Mouse (Mus musculus) heart, adult 2 months (tissue): ENCODE results near the gene Tldc1. TPM values are rescaled to one million over a fixed set of nuclear protein-coding genes. Genes with fewer than 3 reads are reported as not detected.

ENCODE experiments used
- DNase-seq, 2 experiments: peaks; one replicate each; pipeline ENCODE4 v3.0.0; 2021
- H3K27ac ChIP-seq: fragments of 200-600 bp; 2 replicates; pipeline ENCODE4 v1.8.1; 2022
- H3K27me3 ChIP-seq: fragments of 200-500 bp; 2 replicates; pipeline ENCODE4 v1.6.1; 2012; ENCODE audit warnings: mild to moderate bottlenecking, low read length, inconsistent platforms, mixed read lengths; ENCODE audit not compliant: control insufficient read depth, insufficient read depth
- H3K36me3 ChIP-seq: fragments of 200-500 bp; 2 replicates; pipeline ENCODE4 v1.6.1; 2012; ENCODE audit warnings: low read length, inconsistent platforms; ENCODE audit not compliant: control insufficient read depth, insufficient read depth
- H3K4me1 ChIP-seq: fragments of 200-500 bp; 2 replicates; pipeline ENCODE4 v1.6.1; 2011; ENCODE audit warnings: low read length; ENCODE audit not compliant: control insufficient read depth, insufficient read depth
- H3K4me3 ChIP-seq: fragments of 200-600 bp; 2 replicates; pipeline ENCODE4 v1.8.1; 2022
- H3K79me2 ChIP-seq: fragments of 200-500 bp; replicated peaks from 2 replicates; pipeline ENCODE4 v1.6.1; 2012; ENCODE audit warnings: mild to moderate bottlenecking, inconsistent platforms, low read length, moderate library complexity, mixed read lengths; ENCODE audit not compliant: control insufficient read depth, insufficient read depth
- H3K9ac ChIP-seq: fragments of 200-500 bp; 2 replicates; pipeline ENCODE4 v1.6.1; 2012; ENCODE audit warnings: low read depth, mild to moderate bottlenecking, control low read depth, inconsistent platforms, low read length, mixed read lengths
- CTCF ChIP-seq: fragments of 200-600 bp; IDR thresholded peaks from 2 replicates; pipeline ENCODE4 v1.8.1; 2022; ENCODE audit warnings: antibody characterized with exemption, mild to moderate bottlenecking, moderate library complexity
- EP300 ChIP-seq: fragments of 200-500 bp; IDR thresholded peaks from 2 replicates; pipeline ENCODE4 v1.6.1; 2011; ENCODE audit warnings: low read depth, low read length, control low read depth; ENCODE audit not compliant: insufficient read depth
- POLR2A ChIP-seq: fragments of 200-500 bp; IDR thresholded peaks from 2 replicates; pipeline ENCODE4 v1.6.1; 2011; ENCODE audit warnings: mild to moderate bottlenecking, low read depth, low read length, control low read depth; ENCODE audit not compliant: insufficient read depth
- WGBS: fragments of 180-500 bp; shearing (Covaris S2); methylation state at CpG from one replicate; pipeline ENCODE4 v1.1.7; 2018; 5-methylcytosine and 5-hydroxymethylcytosine counted together
- intact Hi-C: fragments of 180-260 bp; cut with DNase I; formaldehyde crosslinking; loops from one replicate; pipeline ENCODE4 v1.15.1; 2025
- polyA plus RNA-seq: library from polyadenylated mRNA; depleted of rRNA; stranded (reverse); fragments of >200 nt; gene quantifications from 2 replicates; pipeline ENCODE4 v1.2.3, GENCODE M21; 2012
- total RNA-seq, 2 experiments: library from RNA; stranded (reverse); gene quantifications; 2 replicates each; pipeline ENCODE4 v1.2.3; 2021

Gene Tldc1
- total and polyA plus RNA-seq, 3 experiments = 11.3 to 14.6 (median 11.3) TPM

DNA sequence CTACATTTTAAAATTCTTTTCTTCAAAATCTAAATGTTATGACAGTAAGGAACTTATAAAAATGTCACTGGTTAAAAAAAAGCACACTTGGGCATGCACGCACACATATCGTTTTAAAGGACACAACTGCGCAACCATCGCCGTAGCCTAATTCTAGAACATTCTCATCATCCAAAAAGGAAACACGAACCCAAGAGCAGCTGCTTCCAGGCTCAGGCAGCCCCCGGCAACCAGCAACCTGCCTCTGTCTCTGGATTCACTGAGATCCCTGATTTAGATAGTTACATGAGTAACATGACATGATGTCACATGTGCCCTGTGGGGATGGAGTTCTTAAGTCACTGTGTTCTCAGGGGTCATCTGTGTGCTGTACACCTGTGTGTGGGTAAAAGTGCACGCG is 45.1 kb upstream of the Tldc1 start:
- Histone ChIP-seq H3K27me3 (no peaks in the 10 kb centered on the region), H3K36me3 (no peaks in the 10 kb centered on the region), H3K4me1 (no peaks in the 10 kb centered on the region), H3K4me3 (no peak overlapping the region), H3K27ac (no peak overlapping the region), H3K9ac (no peak overlapping the region), H3K79me2 (no peaks in the 10 kb centered on the region)
- TF ChIP-seq EP300 (no peak), CTCF (no peak), POLR2A (no peak)
- intact Hi-C loops = no loop called here
- 96% methylated on average over 9 of the region's 9 CpGs for WGBS
- DNase-seq = no peak

DNA sequence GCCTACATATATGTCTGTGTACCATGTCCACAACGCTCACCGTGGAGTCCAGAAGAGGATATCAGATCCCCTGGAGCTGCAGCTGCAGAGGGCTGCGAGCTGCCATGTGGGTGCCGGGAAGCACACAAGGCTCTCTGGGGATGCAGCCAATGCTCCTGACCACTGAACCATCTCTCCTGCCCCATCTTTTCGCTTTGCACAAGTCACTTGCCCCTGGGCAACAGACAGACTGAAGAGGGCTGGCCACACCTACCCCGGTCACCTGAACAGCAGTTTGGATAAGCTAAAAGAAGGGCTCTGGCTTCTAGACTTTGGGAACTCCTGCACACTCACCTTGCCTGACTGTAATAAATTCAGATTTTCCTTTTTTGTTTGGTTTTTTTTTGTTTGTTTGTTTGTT is 43.5 kb upstream of the Tldc1 start:
- Histone ChIP-seq H3K9ac (no peak overlapping the region), H3K36me3 (no peaks in the 10 kb centered on the region), H3K79me2 (no peaks in the 10 kb centered on the region), H3K27ac (no peak overlapping the region), H3K27me3 (no peaks in the 10 kb centered on the region), H3K4me1 (no peaks in the 10 kb centered on the region), H3K4me3 (no peak overlapping the region)
- DNase-seq = no peak
- no peak for TF ChIP-seq POLR2A
- no peak for TF ChIP-seq CTCF
- no peak for TF ChIP-seq EP300
- 95% methylated on average over 6 of the region's 6 CpGs for WGBS
- intact Hi-C loops = no loop called here

DNA sequence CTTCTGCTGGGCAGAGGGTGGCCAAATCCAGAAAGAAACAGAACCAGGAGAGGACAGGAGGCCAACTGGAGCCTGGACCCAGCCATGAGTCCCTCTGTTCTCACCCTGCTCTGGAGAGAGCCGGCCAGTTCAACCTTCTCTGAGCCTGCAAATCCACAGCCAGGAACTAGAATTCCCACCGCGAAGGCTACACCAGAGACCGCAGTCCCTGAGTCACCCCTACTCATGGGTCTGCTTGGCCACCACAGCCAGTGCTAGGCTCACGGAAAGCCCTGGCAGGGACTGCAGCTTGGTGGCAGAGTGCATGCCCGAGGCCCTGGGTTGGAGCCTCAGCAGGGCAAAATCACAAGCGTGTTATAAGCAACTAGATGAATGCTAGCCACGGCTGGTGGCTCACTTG is 41.8 kb upstream of the Tldc1 start:
- Histone ChIP-seq H3K4me1 (no peaks in the 10 kb centered on the region), H3K79me2 (no peaks in the 10 kb centered on the region), H3K27me3 (no peaks in the 10 kb centered on the region), H3K4me3 (no peak overlapping the region), H3K9ac (no peak overlapping the region), H3K27ac (no peak overlapping the region), H3K36me3 (no peaks in the 10 kb centered on the region)
- DNase-seq = no peak
- intact Hi-C loops = no loop called here
- 90% methylated on average over 8 of the region's 8 CpGs for WGBS
- TF ChIP-seq EP300 (no peak), CTCF (no peak), POLR2A (no peak)

DNA sequence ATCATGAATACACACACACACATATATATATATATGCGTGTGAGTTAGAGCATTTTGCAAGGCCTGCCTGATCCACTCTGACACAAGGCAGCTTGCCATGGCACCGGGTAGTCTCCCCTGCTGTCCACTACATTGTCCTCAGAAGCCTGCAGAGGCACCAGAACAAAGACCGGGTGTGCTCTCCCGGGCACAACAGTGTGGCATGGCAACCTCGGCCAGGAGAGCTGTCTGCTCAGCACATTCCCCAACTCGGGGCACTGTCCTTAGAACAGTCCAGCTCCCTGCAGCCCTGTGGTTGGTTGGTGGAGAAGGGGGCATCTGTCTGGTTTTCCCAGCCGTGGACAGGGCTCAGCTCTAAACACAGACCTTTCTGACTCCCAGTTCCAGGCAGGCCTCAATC is 41.1 kb upstream of the Tldc1 start:
- no peak for TF ChIP-seq CTCF
- no peak for TF ChIP-seq POLR2A
- TF ChIP-seq EP300 = no peak
- Histone ChIP-seq H3K79me2 (no peaks in the 10 kb centered on the region), H3K27ac (no peak overlapping the region), H3K4me1 (no peaks in the 10 kb centered on the region), H3K9ac (no peak overlapping the region), H3K4me3 (no peak overlapping the region), H3K36me3 (no peaks in the 10 kb centered on the region), H3K27me3 (no peaks in the 10 kb centered on the region)
- DNase-seq = no peak
- 77% methylated on average over 7 of the region's 7 CpGs for WGBS
- intact Hi-C loops = no loop called here

DNA sequence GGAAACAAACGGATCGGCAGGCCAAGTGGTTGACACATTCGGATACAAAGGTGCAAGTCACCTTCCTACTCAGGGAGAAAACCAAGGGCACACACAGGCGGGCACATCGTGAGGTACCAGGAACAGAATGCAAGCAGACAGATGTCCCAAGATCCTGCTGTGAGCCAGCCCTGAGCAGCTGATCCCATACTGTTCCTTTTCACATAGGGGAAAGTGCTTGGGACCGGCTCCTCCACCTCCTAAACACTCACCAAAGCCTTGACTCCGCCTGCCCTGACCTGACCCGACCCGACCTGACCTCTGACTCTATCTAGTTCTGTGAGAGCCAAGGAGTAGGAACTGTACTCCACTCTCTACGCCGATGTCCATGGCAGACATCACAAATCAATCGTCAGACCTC is 39.2 kb upstream of the Tldc1 start:
- Histone ChIP-seq H3K27ac (no peak overlapping the region), H3K36me3 (no peaks in the 10 kb centered on the region), H3K9ac (no peak overlapping the region), H3K79me2 (no peaks in the 10 kb centered on the region), H3K4me3 (no peak overlapping the region), H3K27me3 (no peaks in the 10 kb centered on the region), H3K4me1 (peaks cover 1% of the 10 kb centered on the region; the same call in 1 of the 2 replicates)
- intact Hi-C loops = no loop called here
- no peak for DNase-seq
- TF ChIP-seq CTCF = no peak
- no peak for TF ChIP-seq POLR2A
- no peak for TF ChIP-seq EP300
- WGBS = 61% methylated on average over 12 of the region's 12 CpGs

DNA sequence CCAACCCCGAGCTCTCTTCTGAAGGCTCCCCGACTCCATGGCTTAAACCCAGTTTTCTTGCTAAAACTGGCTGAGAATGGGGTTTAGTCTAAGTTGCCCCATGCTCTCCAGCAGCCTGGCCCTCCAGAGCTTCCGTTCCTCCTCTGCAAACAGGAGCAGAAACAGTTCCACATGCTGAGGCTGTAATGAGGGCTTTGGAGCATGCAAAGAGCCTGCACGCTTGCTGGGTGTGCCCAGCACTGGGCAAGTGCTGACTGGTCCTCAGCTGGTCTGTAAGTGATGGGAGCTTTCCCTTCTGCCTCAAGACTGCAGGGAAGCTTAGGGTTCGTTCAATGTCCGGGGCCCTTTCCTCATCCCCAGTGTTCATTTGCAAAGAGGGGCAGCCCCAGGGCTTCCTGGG is 38.0 kb upstream of the Tldc1 start:
- intact Hi-C loops = no loop called here
- Histone ChIP-seq H3K4me1 (peaks cover 1% of the 10 kb centered on the region; the same call in 1 of the 2 replicates), H3K79me2 (no peaks in the 10 kb centered on the region), H3K9ac (no peak overlapping the region), H3K36me3 (no peaks in the 10 kb centered on the region), H3K27me3 (no peaks in the 10 kb centered on the region), H3K4me3 (no peak overlapping the region), H3K27ac (no peak overlapping the region)
- no peak for TF ChIP-seq POLR2A
- TF ChIP-seq CTCF = no peak
- TF ChIP-seq EP300 = no peak
- peak in 1 of 2 experiments; percentile 41 for DNase-seq
- WGBS = 87% methylated on average over 6 of the region's 6 CpGs
